Mouse (Mus musculus) testis, adult 2 months (tissue): ENCODE results near the gene Olfr266.

Experiments
- CTCF ChIP-seq: fragments of 200-500 bp; IDR thresholded peaks from 2 replicates; pipeline ENCODE4 v1.5.1; 2012; ENCODE audit warnings: low read depth, mild to moderate bottlenecking, inconsistent platforms, low read length, moderate library complexity; ENCODE audit not compliant: control insufficient read depth, insufficient read depth, insufficient replicate concordance
- POLR2A ChIP-seq: fragments of 200-500 bp; IDR thresholded peaks from 2 replicates; pipeline ENCODE4 v1.6.1; 2012; ENCODE audit warnings: low read depth, mild to moderate bottlenecking, inconsistent platforms, low read length, moderate library complexity; ENCODE audit not compliant: control insufficient read depth

DNA sequence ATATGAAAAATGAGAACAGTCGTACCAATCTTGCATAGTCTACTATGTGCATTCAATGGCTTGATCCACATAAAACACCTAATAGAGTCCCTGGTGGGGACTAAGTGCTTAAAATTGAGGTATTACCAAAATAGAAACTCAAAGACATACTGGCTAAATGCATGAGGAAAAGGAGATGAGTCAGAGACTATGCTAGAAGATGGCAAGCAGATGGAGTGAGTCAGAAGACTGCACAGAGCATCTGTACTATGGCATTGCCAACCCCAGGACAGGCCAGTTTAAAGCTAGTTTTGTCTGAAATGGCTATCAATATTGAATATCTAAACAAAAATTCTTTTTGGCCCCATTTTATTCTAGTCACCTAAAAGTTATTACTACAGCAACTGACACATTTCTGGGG is 49.5 kb upstream of the Olfr266 start:
- TF ChIP-seq POLR2A (no peak), CTCF (no peak)
